Mouse (Mus musculus): ENCODE measurements at regions not wholly inside any gene's neighbourhood (a gene's known extent, or its start where the extent isn't known, plus 50 kb on each side); places are given as distances from the start of the nearest gene placed in this dataset.

DNA sequence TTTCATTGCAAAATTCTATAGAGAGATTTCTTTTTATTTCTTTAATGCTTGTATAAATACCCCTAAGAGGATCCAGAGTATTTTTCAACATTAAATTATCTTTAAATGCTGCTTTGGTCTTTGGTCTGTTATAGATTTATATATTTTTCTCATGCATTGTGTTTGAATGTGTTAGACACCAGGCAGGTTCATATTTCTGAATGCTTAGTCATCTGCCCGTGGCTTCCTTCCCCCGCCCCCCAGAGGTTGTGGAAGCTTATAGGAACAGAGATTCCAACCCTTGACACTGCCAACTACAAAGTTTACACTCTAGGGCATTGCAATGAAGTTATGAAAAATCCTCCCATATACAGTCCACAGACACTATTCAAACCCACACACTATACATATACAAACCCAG is 1066.6 kb downstream of the Efnb2 start:
- no peaks in the 10 kb centered on the region for H3K27me3 ChIP-seq (replicated peaks; ENCODE audit: control insufficient read depth, insufficient read depth, low read length)
- 83% methylated on average over 2 of the region's 2 CpGs for WGBS
- no peaks in the 10 kb centered on the region for H3K4me1 ChIP-seq (ENCODE audit: control insufficient read depth, insufficient read depth, low read length)
- H3K27ac ChIP-seq (ENCODE audit: insufficient read depth, low read depth, low read length), result no peak overlapping the region
- H3K36me3 ChIP-seq (ENCODE audit: control insufficient read depth, insufficient read depth, low read length), result no peaks in the 10 kb centered on the region
- no peak for DNase-seq
- TF ChIP-seq CTCF (conservative IDR thresholded peaks at IDR 0.05; ENCODE audit: insufficient read depth, insufficient read length, low read depth, low read length) (no peak), POLR2A (IDR thresholded peaks at IDR 0.05; ENCODE audit: low read depth, low read length) (no peak)
- no peak overlapping the region for H3K4me3 ChIP-seq (ENCODE audit: insufficient read depth, low read depth, low read length)

DNA sequence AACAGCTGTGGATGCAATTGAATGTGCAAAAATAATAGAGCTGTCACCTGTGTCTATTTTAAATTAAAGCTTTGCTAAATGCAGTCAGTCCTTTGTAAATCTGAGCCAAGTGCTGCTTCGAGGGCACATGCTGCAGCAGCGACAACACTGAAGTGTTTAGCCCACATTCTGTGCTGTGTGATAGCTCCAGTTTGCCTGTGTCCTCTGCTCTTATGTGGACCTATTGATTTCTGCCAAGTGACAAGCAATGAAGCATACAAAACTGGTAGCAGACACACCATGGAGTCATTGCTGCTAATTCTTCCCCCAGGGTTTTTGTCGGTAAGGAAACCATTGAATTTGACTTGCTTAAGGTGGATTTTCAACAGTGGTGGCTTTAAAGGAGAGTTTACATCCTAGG is 1085.4 kb downstream of the Efnb2 start:
- no peak overlapping the region for H3K27ac ChIP-seq (ENCODE audit: insufficient read depth, low read depth, low read length)
- no peaks in the 10 kb centered on the region for H3K4me1 ChIP-seq (ENCODE audit: control insufficient read depth, insufficient read depth, low read length)
- no peak overlapping the region for H3K4me3 ChIP-seq (ENCODE audit: insufficient read depth, low read depth, low read length)
- no peaks in the 10 kb centered on the region for H3K27me3 ChIP-seq (replicated peaks; ENCODE audit: control insufficient read depth, insufficient read depth, low read length)
- H3K36me3 ChIP-seq (ENCODE audit: control insufficient read depth, insufficient read depth, low read length), result no peaks in the 10 kb centered on the region
- no peak for DNase-seq
- no peak for TF ChIP-seq POLR2A (IDR thresholded peaks at IDR 0.05; ENCODE audit: low read depth, low read length)
- TF ChIP-seq CTCF (conservative IDR thresholded peaks at IDR 0.05; ENCODE audit: insufficient read depth, insufficient read length, low read depth, low read length), result no peak
- WGBS, result 70% methylated on average over 3 of the region's 3 CpGs

DNA sequence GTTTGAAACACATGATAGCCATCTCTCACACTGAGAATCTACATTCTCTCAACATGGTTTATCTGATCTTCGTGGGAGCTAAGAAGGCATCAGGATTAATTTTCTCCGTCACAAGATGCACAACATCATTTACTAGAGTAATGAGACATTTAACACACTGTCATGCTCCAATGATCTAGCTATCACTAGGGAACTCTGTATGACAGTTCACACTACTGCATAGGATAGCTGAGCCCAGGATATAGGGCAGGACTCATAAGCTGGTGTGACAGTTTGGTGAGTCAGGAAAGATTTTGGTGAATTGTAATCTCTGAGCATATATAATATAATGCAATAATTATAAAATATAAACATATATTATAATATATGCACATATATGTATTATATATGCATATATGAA is 1100.4 kb downstream of the Efnb2 start:
- H3K4me3 ChIP-seq (ENCODE audit: insufficient read depth, low read depth, low read length), result no peak overlapping the region
- 30% methylated on average over 2 of the region's 2 CpGs for WGBS
- no peak for DNase-seq
- H3K27ac ChIP-seq (ENCODE audit: insufficient read depth, low read depth, low read length), result no peak overlapping the region
- TF ChIP-seq POLR2A (IDR thresholded peaks at IDR 0.05; ENCODE audit: low read depth, low read length) (no peak), CTCF (conservative IDR thresholded peaks at IDR 0.05; ENCODE audit: insufficient read depth, insufficient read length, low read depth, low read length) (no peak)
- H3K36me3 ChIP-seq (ENCODE audit: control insufficient read depth, insufficient read depth, low read length), result no peaks in the 10 kb centered on the region
- H3K4me1 ChIP-seq (ENCODE audit: control insufficient read depth, insufficient read depth, low read length), result no peaks in the 10 kb centered on the region
- H3K27me3 ChIP-seq (replicated peaks; ENCODE audit: control insufficient read depth, insufficient read depth, low read length), result no peaks in the 10 kb centered on the region

DNA sequence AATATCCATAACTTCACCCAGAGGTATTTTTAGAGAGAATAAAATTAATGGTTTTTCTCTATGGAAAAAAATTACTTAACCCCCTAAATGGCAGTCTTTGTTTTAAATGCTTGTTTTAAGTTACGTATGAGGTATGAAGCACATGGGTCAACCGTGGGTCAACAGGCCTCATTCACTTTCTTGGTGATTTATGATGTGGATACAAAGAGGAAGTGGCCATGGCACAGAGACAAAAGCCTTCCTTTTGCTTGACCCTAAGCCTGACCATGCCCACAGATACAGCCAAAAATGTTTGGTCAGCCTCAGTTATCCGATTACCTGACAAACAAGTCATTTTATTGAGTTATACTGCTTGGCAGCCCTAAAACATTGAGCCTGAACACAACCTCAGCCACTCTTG is 1106.3 kb downstream of the Efnb2 start:
- Histone ChIP-seq H3K27ac (ENCODE audit: insufficient read depth, low read depth, low read length) (no peak overlapping the region), H3K4me3 (ENCODE audit: insufficient read depth, low read depth, low read length) (no peak overlapping the region), H3K4me1 (ENCODE audit: control insufficient read depth, insufficient read depth, low read length) (no peaks in the 10 kb centered on the region), H3K27me3 (replicated peaks; ENCODE audit: control insufficient read depth, insufficient read depth, low read length) (no peaks in the 10 kb centered on the region), H3K36me3 (ENCODE audit: control insufficient read depth, insufficient read depth, low read length) (no peaks in the 10 kb centered on the region)
- peak; percentile 2 for DNase-seq
- no peak for TF ChIP-seq CTCF (conservative IDR thresholded peaks at IDR 0.05; ENCODE audit: insufficient read depth, insufficient read length, low read depth, low read length)
- 26% methylated on average over 3 of the region's 3 CpGs for WGBS
